Mouse (Mus musculus) hindbrain, embryonic 12.5 days (tissue): ENCODE data around the gene Mus81. TPM values are rescaled to one million over a fixed set of nuclear protein-coding genes. Genes with fewer than 3 reads are reported as not detected.
A peak's percentile ranks its signal among the peaks of the same experiment; 100 is the strongest.

Source experiments
- ATAC-seq: fragments of 200-750 bp; cut with Nextera tagmentation; 2 replicates; pipeline ENCODE4 v1.8.0; 2017; ENCODE audit warnings: moderate TSS enrichment; ENCODE audit not compliant: low FRiP score
- H3K27ac ChIP-seq: fragments of 300-500 bp; sonication (generic); 2 replicates; pipeline ENCODE4 v1.5.1; 2016; ENCODE audit warnings: mild to moderate bottlenecking
- H3K27me3 ChIP-seq: fragments of 300-500 bp; sonication (generic); 2 replicates; pipeline ENCODE4 v1.6.1; 2016; ENCODE audit warnings: mild to moderate bottlenecking
- H3K36me3 ChIP-seq: fragments of 300-500 bp; sonication (generic); 2 replicates; pipeline ENCODE4 v1.6.1; 2016; ENCODE audit warnings: mild to moderate bottlenecking
- H3K4me1 ChIP-seq: fragments of 300-500 bp; sonication (generic); 2 replicates; pipeline ENCODE4 v1.6.1; 2016
- H3K4me2 ChIP-seq: fragments of 300-500 bp; sonication (generic); replicated peaks from 2 replicates; pipeline ENCODE4 v1.6.1; 2016; ENCODE audit warnings: mild to moderate bottlenecking
- H3K4me3 ChIP-seq: fragments of 300-500 bp; sonication (generic); 2 replicates; pipeline ENCODE4 v1.5.1; 2016; ENCODE audit warnings: mild to moderate bottlenecking
- H3K9ac ChIP-seq: fragments of 300-500 bp; sonication (generic); 2 replicates; pipeline ENCODE4 v1.6.1; 2016; ENCODE audit warnings: mild to moderate bottlenecking, moderate library complexity
- H3K9me3 ChIP-seq: fragments of 300-500 bp; sonication (generic); replicated peaks from 2 replicates; pipeline ENCODE4 v1.6.1; 2016; ENCODE audit warnings: mild to moderate bottlenecking
- WGBS: fragments of 180-500 bp; shearing (Covaris S2); methylation state at CpG from one replicate; pipeline ENCODE4 v1.1.7; 2016; 5-methylcytosine and 5-hydroxymethylcytosine counted together
- polyA plus RNA-seq: library from polyadenylated mRNA; unstranded; fragments of >200 nt; fragmentation: Nextera tagmentation; extraction: Ambion mirVana; gene quantifications from 2 replicates; pipeline ENCODE4 v1.2.1, GENCODE M21; 2016

Mus81 gene
- polyA plus RNA-seq, 1 experiment from 2014 or later: 43.3 TPM

DNA sequence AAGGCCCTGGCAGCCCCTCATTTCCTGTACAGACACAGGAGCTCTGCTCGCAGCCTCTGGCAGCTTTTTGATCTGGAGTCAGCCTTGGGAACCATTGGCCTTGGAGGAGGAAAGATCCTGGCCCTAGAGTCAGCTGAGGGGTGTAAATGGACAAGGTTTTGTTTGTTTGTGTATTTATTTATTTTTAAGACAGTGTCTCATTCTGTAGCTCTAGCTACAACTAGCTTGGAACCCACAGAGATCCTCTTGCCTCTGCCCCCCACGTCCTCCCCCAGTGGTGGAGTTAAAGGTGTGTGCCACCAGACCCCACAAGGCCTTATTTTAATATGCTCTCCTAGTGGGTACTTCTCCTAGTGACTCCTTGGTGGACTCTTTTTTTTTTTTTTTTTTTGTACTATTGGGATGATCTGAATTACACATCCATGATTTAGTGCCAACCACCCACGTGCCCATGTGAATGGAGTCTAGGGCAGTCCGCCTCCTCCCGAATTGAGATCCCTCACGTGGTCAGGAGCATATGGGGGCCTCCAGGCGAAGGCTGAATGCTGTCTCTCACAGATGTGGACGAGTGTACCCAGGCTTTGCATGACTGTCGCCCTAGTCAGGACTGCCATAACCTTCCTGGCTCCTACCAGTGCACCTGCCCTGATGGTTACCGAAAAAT lies 11.1 kb downstream of the Mus81 start:
- no peak for ATAC-seq
- Histone ChIP-seq H3K27ac (no peak overlapping the region), H3K9ac (no peak overlapping the region), H3K27me3 (no peaks in the 10 kb centered on the region; the same call in 1 of the 2 replicates), H3K4me1 (peaks cover 24% of the 10 kb centered on the region), H3K4me3 (no peak overlapping the region), H3K36me3 (peaks cover 29% of the 10 kb centered on the region), H3K4me2 (no peak overlapping the region), H3K9me3 (no peaks in the 10 kb centered on the region)
- 85% methylated on average over 10 of the region's 10 CpGs for WGBS

- ATAC-seq: 0 out of 2 replicates have a peak, but pooled peaks have one; percentile 4
- WGBS: 25% methylated on average over 13 of the region's 13 CpGs
Observed at GRCm38 (mm10) chr19:5475069-5475714, 13.0 kb downstream of the Mus81 start.

DNA sequence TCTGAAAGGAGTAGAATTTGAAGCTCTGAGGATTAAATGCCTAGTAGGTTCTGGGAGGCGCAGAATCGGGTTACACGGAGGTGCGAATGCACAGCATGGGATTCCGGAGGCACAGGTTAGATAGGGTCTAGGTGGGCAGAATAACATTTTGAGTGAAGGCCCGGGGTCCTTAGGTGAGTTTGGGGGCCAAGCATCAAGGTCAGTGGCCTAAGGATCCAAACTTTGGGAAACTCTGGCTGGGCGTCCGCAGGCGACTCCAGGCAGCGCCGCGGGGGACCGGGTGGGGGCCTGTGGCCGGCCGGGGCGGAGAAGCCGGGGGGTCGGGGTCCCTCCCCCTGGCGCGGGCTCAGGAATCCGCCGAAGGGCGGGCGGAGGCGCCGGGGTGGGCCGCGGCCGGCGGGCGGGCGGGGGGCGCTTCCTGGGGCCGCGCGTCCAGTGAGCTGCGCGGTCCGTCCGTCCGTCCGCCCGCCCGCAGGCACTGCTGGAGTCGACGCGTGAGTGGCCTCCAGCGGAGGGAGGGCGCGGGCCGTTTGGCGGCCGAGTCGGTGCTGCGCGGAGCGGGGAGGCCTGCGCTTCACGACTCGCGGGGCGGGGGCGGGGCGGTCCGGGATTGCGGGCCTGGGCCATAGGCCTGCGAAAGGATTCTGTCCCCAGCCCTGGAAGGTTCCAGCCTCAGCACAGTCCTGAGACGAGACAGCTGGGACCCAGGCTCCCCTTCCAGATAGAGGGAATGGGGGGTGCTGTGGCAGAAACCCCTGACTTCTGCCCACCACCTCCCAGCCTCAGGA lies 13.7 kb downstream of the Mus81 start:
- peak overlapping the region; percentile 76 for H3K9ac ChIP-seq
- no peaks in the 10 kb centered on the region; the same call in 1 of the 2 replicates for H3K27me3 ChIP-seq
- no peaks in the 10 kb centered on the region for H3K9me3 ChIP-seq
- peak overlapping the region; percentile 97 for H3K4me2 ChIP-seq
- H3K4me3 ChIP-seq: peak overlapping the region; percentile 52
- H3K4me1 ChIP-seq: peaks cover 24% of the 10 kb centered on the region
- peak; percentile 54; the same call in 1 of the 2 replicates for ATAC-seq
- H3K36me3 ChIP-seq: peaks cover 10% of the 10 kb centered on the region; the same call in 1 of the 2 replicates
- WGBS: 1% methylated on average over 51 of the region's 68 CpGs
- peak overlapping the region; percentile 62 for H3K27ac ChIP-seq

More at GRCm38 (mm10) chr19:5475069-5475714, 13.0 kb downstream of the Mus81 start:
- H3K4me3 ChIP-seq: peak overlapping the region; percentile 52
- H3K4me1 ChIP-seq: peaks cover 24% of the 10 kb centered on the region
- H3K27me3 ChIP-seq: no peaks in the 10 kb centered on the region; the same call in 1 of the 2 replicates
- no peaks in the 10 kb centered on the region for H3K9me3 ChIP-seq
- peak overlapping the region; percentile 97 for H3K4me2 ChIP-seq
- H3K9ac ChIP-seq: peak overlapping the region; percentile 76
- peak overlapping the region; percentile 62 for H3K27ac ChIP-seq
- H3K36me3 ChIP-seq: peaks cover 15% of the 10 kb centered on the region

- under 1% methylated on average over 22 of the region's 22 CpGs for WGBS
- peak within 1 kb of the TSS; percentile 52 for H3K4me3 ChIP-seq
Observed at GRCm38 (mm10) chr19:5473720-5474119, 14.5 kb downstream of the Mus81 start, which contains the start of gene Efemp2. Gene Efemp2, plus strand, starts transcription at chr19:5473954.

DNA sequence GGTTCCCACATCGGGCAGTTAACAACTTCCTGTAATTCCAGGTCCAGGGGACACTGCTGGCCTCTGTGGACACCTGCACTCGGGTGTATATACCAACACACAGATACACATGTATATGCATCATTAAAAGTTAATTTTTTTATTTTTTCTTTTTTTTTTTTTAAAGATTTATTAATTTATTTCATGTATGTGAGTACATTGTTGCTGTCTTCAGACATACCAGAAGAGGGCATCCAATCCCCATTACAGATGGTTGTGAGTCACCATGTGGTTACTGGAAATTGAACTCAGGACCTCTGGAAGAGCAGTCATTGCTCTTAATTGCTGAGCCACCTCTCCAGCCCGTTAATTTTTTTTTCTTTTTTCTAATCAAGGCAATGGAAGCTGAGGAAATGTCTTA lies 15.3 kb downstream of the Mus81 start:
- Histone ChIP-seq H3K9me3 (no peaks in the 10 kb centered on the region), H3K9ac (no peak overlapping the region), H3K4me3 (no peak overlapping the region), H3K36me3 (0 out of 2 replicates have a peak, but pooled peaks cover 2% of the 10 kb centered on the region), H3K27me3 (no peaks in the 10 kb centered on the region), H3K27ac (no peak overlapping the region), H3K4me2 (no peak overlapping the region), H3K4me1 (peaks cover 24% of the 10 kb centered on the region)
- WGBS: 76% methylated on average over 3 of the region's 3 CpGs
- no peak for ATAC-seq

More at GRCm38 (mm10) chr19:5473720-5474119, 14.5 kb downstream of the Mus81 start, which contains the start of gene Efemp2:
- H3K9ac ChIP-seq: peak within 1 kb of the TSS; percentile 76
- peaks cover 3% of the 10 kb centered on the region; the same call in 1 of the 2 replicates for H3K36me3 ChIP-seq
- peak within 1 kb of the TSS; percentile 62 for H3K27ac ChIP-seq
- peak within 1 kb of the TSS; percentile 97 for H3K4me2 ChIP-seq
- H3K4me1 ChIP-seq: peaks cover 24% of the 10 kb centered on the region
- ATAC-seq: peak; percentile 62
- no peaks in the 10 kb centered on the region; the same call in 1 of the 2 replicates for H3K27me3 ChIP-seq
- no peaks in the 10 kb centered on the region for H3K9me3 ChIP-seq

GRCm38 (mm10) chr19:5471846-5472245 lies 16.4 kb downstream of the Mus81 start:
- Histone ChIP-seq H3K4me3 (no peak overlapping the region), H3K4me1 (peaks cover 24% of the 10 kb centered on the region), H3K36me3 (peaks cover 9% of the 10 kb centered on the region), H3K27ac (no peak overlapping the region), H3K4me2 (no peak overlapping the region), H3K27me3 (no peaks in the 10 kb centered on the region), H3K9me3 (no peaks in the 10 kb centered on the region), H3K9ac (no peak overlapping the region)
- 39% methylated on average over 5 of the region's 5 CpGs for WGBS
- no peak for ATAC-seq

GRCm38 (mm10) chr19:5468374-5468773 lies 19.8 kb downstream of the Mus81 start, which contains the start of gene Ctsw:
Gene Ctsw, minus strand, starts transcription at chr19:5468507.
- Histone ChIP-seq H3K27me3 (no peaks in the 10 kb centered on the region), H3K4me3 (no peak within 1 kb of the TSS), H3K4me2 (no peak within 1 kb of the TSS), H3K9ac (no peak within 1 kb of the TSS), H3K27ac (no peak within 1 kb of the TSS), H3K36me3 (peaks cover 33% of the 10 kb centered on the region), H3K9me3 (no peaks in the 10 kb centered on the region), H3K4me1 (peaks cover 10% of the 10 kb centered on the region)
- ATAC-seq: no peak
- 61% methylated on average over 5 of the region's 5 CpGs for WGBS

GRCm38 (mm10) chr19:5466916-5467500 lies 21.2 kb downstream of the Mus81 start:
- H3K9me3 ChIP-seq: no peaks in the 10 kb centered on the region
- no peaks in the 10 kb centered on the region for H3K27me3 ChIP-seq
- no peak for ATAC-seq
- WGBS: 92% methylated on average over 6 of the region's 6 CpGs
- peaks cover 10% of the 10 kb centered on the region for H3K4me1 ChIP-seq
- H3K4me3 ChIP-seq: no peak overlapping the region
- peaks cover 44% of the 10 kb centered on the region for H3K36me3 ChIP-seq
- H3K4me2 ChIP-seq: no peak overlapping the region
- no peak overlapping the region for H3K27ac ChIP-seq
- no peak overlapping the region for H3K9ac ChIP-seq

DNA sequence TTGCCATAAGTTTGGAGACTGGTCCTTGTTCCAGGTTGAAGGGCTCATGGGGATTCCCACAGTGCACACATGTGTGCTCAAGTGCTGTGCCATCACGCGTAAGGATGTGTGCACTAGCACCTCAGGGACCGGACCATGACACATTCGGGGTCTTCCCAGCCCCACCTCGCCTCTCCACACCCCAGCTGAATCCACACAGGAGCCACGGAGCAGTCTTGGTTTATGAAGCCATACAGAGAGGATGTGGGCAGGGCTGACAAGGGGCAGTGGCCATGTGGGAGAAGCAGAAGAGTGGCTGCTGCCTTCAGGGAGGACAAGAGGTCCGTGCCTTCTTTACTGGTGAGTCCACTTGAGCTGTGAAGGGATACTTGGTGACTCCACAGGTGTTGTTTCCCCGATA lies 23.2 kb downstream of the Mus81 start:
- no peak overlapping the region for H3K27ac ChIP-seq
- no peaks in the 10 kb centered on the region for H3K9me3 ChIP-seq
- ATAC-seq: no peak
- H3K27me3 ChIP-seq: no peaks in the 10 kb centered on the region
- peaks cover 44% of the 10 kb centered on the region for H3K36me3 ChIP-seq
- 93% methylated on average over 8 of the region's 8 CpGs for WGBS
- H3K4me1 ChIP-seq: peaks cover 20% of the 10 kb centered on the region
- H3K4me2 ChIP-seq: no peak overlapping the region
- H3K9ac ChIP-seq: no peak overlapping the region
- H3K4me3 ChIP-seq: no peak overlapping the region

- 40% methylated on average over 15 of the region's 15 CpGs for WGBS
- H3K36me3 ChIP-seq: peaks cover 44% of the 10 kb centered on the region
- H3K4me3 ChIP-seq: peak overlapping the region; percentile 21
- ATAC-seq: peak; percentile 57
- H3K27me3 ChIP-seq: peaks cover 5% of the 10 kb centered on the region; the same call in 1 of the 2 replicates
- peaks cover 23% of the 10 kb centered on the region for H3K4me1 ChIP-seq
- 0 out of 2 replicates have a peak overlapping the region, but pooled peaks have one; percentile 25 for H3K27ac ChIP-seq
- peak overlapping the region; percentile 48 for H3K4me2 ChIP-seq
- H3K9me3 ChIP-seq: no peaks in the 10 kb centered on the region
- H3K9ac ChIP-seq: peak overlapping the region; percentile 51
Observed at GRCm38 (mm10) chr19:5463791-5464562, 24.2 kb downstream of the Mus81 start.

DNA sequence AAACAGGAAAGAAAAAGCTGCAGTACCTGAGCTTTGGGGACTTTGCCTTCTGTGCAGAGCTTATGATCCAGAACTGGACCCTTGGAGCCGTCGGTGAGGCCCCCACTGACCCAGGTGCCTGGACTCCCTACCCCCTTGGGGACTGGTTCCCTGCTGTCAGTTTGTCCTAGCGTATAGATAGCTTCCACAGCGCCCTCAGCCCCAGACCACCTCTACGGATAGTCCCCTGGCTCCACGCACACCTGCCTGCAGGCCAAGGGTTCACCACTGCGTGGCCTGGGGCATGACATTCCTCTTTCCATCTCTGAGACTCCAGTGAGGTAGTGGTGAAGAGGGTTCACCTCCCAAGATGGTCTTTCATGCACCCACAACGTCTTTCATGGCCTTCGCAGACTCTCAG lies 25.0 kb downstream of the Mus81 start:
- H3K27me3 ChIP-seq: peaks cover 11% of the 10 kb centered on the region; the same call in 1 of the 2 replicates
- no peak for ATAC-seq
- H3K9ac ChIP-seq: no peak overlapping the region
- no peak overlapping the region for H3K4me2 ChIP-seq
- peaks cover 23% of the 10 kb centered on the region for H3K4me1 ChIP-seq
- H3K4me3 ChIP-seq: 0 out of 2 replicates have a peak overlapping the region, but pooled peaks have one; percentile 5
- H3K9me3 ChIP-seq: no peaks in the 10 kb centered on the region
- no peak overlapping the region for H3K27ac ChIP-seq
- WGBS: 87% methylated on average over 9 of the region's 9 CpGs
- peaks cover 44% of the 10 kb centered on the region for H3K36me3 ChIP-seq
